Mouse (Mus musculus) kidney, embryonic 16.5 days (tissue): ENCODE data around the gene Ten1. TPM values are rescaled to one million over a fixed set of nuclear protein-coding genes. Genes with fewer than 3 reads are reported as not detected.

ENCODE experiments used
- ATAC-seq: fragments of 200-750 bp; cut with Nextera tagmentation; 2 replicates; pipeline ENCODE4 v1.8.0; 2017; ENCODE audit warnings: moderate TSS enrichment; ENCODE audit not compliant: low FRiP score, low TSS enrichment
- H3K27ac ChIP-seq: fragments of 300-500 bp; sonication (generic); 2 replicates; pipeline ENCODE4 v1.5.1; 2014; ENCODE audit warnings: low read length
- H3K27me3 ChIP-seq: fragments of 300-500 bp; sonication (generic); 2 replicates; pipeline ENCODE4 v1.6.1; 2014; ENCODE audit warnings: low read length, control low read depth, mixed read lengths; ENCODE audit not compliant: insufficient read depth
- H3K36me3 ChIP-seq: fragments of 300-500 bp; sonication (generic); 2 replicates; pipeline ENCODE4 v1.6.1; 2014; ENCODE audit warnings: low read length, control low read depth, mixed read lengths; ENCODE audit not compliant: insufficient read depth
- H3K4me1 ChIP-seq: fragments of 300-500 bp; sonication (generic); 2 replicates; pipeline ENCODE4 v1.6.1; 2014; ENCODE audit warnings: low read length, control low read depth, mixed read lengths; ENCODE audit not compliant: insufficient read depth
- H3K4me2 ChIP-seq: fragments of 300-500 bp; sonication (generic); replicated peaks from 2 replicates; pipeline ENCODE4 v1.6.1; 2014; ENCODE audit warnings: low read depth, low read length
- H3K4me3 ChIP-seq: fragments of 300-500 bp; sonication (generic); 2 replicates; pipeline ENCODE4 v1.5.1; 2014; ENCODE audit warnings: mild to moderate bottlenecking, low read length
- H3K9ac ChIP-seq: fragments of 300-500 bp; sonication (generic); replicated peaks from 2 replicates; pipeline ENCODE4 v1.6.1; 2014; ENCODE audit warnings: low read length
- H3K9me3 ChIP-seq: fragments of 300-500 bp; sonication (generic); 2 replicates; pipeline ENCODE4 v1.6.1; 2016; ENCODE audit warnings: low read length, control low read depth
- WGBS: fragments of 180-500 bp; shearing (Covaris S2); extraction: QIAGEN DNeasy Blood & Tissue Kit; methylation state at CpG from one replicate; pipeline ENCODE4 v1.1.7; 2014; 5-methylcytosine and 5-hydroxymethylcytosine counted together
- polyA plus RNA-seq: library from polyadenylated mRNA; unstranded; fragments of >200 nt; fragmentation: Nextera tagmentation; extraction: Ambion mirVana; gene quantifications from 2 replicates; pipeline ENCODE4 v1.2.1, GENCODE M21; 2015

Ten1 gene
- polyA plus RNA-seq, 1 experiment from 2014 or later = 85.0 TPM

DNA sequence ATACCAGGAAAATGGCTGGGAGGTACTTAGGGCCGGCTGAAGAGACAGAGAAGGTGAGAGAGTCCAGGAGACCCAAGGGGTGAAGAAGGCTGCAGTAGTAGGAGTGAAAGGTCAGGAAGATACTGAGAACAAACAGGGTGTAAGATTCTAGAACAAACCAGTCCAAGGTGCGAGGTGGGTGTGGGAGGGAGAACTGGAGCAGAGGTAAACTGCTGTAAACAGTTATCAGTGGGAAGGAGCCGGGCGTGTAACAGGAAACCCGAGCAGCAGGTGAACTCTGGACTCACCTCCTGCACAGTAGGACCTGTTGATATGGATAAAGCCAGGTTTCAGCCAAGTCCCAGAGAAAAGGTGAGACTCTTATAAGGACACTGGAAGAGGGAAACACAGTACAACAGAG, 12.0 kb downstream of the Ten1 start:
- no peak for ATAC-seq
- no peak overlapping the region for H3K4me2 ChIP-seq
- WGBS = 61% methylated on average over 5 of the region's 5 CpGs

DNA sequence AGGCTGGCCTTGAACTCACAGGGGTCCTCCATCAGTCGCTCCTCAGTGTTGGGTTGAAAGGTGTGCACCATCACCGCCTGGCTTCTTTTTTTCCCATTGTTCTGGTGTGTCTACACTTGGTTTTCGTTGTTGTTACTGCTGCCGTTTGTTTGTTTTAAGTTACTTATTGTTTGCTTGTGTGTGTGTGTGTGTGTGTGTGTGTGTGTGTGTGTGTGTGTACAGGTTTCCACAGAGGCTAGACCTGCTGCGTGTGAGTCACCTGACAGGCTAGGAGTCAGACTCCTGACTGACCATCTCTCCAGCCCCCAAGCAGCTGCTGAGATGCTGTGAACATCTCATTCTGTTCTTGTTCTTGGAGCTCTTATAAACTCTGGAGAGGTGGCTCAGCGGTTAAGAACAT, 14.2 kb downstream of the Ten1 start:
- Histone ChIP-seq H3K4me1 (no peaks in the 10 kb centered on the region; the same call in 1 of the 2 replicates), H3K27me3 (no peaks in the 10 kb centered on the region), H3K36me3 (no peaks in the 10 kb centered on the region), H3K4me2 (no peak overlapping the region), H3K9me3 (no peaks in the 10 kb centered on the region), H3K4me3 (no peak overlapping the region), H3K9ac (no peak overlapping the region), H3K27ac (no peak overlapping the region)
- ATAC-seq = no peak
- 92% methylated on average over 6 of the region's 6 CpGs for WGBS

More for the DNA sequence above, 12.0 kb downstream of the Ten1 start:
- H3K9me3 ChIP-seq = no peaks in the 10 kb centered on the region
- H3K4me1 ChIP-seq = no peaks in the 10 kb centered on the region
- H3K9ac ChIP-seq = no peak overlapping the region
- no peak overlapping the region for H3K4me3 ChIP-seq
- peaks cover 9% of the 10 kb centered on the region for H3K36me3 ChIP-seq
- no peaks in the 10 kb centered on the region for H3K27me3 ChIP-seq
- no peak overlapping the region for H3K27ac ChIP-seq

DNA sequence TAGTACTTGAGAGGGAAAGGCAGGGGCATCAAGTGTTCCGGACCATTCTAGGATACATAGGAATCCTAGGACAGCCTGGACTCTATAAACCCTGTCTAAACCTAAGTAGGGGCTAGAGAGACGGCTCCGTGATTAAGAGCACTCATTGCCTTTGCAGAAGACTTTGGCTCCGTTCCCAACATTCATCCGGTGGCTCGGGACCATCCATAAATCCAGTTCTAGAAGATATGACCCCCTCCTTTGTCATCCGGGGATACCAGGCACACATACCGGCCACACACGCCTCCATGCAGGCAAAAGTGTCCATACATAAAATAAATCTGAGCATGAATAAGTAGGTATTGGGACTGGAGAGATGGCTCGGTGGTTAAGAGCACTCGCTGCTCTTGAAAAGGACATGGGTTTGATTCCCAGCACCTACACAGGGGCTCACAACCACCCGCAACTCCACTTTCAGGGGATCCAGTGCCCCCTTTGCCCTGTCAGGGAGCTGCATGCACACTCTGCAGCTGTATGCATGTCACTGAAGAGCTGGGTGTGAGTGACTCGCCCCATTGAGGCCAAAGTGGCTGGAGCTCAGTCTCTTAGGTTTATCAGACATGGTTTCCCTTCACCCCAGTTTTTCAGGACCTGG, 15.3 kb downstream of the Ten1 start:
- H3K4me2 ChIP-seq = no peak overlapping the region

DNA sequence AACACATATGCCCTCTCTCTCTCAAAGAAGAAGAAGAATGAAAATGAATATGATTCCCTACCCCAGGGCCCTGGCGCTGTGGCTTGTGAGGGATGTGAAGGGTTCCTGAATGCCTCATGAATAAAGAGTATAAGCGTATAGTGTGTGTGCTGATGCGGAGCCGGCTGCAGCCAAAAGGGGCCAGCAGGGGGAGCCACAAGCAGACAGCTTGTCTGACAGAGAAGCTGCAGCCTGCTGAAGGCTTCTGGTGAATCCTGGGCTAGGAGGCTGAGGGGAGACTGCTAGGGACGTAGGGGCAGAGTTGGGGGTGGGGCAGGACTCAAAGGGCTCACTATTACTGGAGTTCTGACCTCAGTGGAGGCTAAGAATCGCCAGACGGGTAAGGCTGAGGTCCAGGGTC, 16.5 kb downstream of the Ten1 start:
- H3K36me3 ChIP-seq = no peaks in the 10 kb centered on the region
- 75% methylated on average over 7 of the region's 7 CpGs for WGBS
- no peaks in the 10 kb centered on the region for H3K9me3 ChIP-seq
- ATAC-seq = no peak
- no peak overlapping the region for H3K4me3 ChIP-seq
- peaks cover 18% of the 10 kb centered on the region for H3K4me1 ChIP-seq
- H3K4me2 ChIP-seq = no peak overlapping the region
- H3K27me3 ChIP-seq = no peaks in the 10 kb centered on the region
- no peak overlapping the region for H3K27ac ChIP-seq
- no peak overlapping the region for H3K9ac ChIP-seq

More for the DNA sequence above, 15.3 kb downstream of the Ten1 start:
- ATAC-seq = no peak
- Histone ChIP-seq H3K27ac (no peak overlapping the region), H3K27me3 (no peaks in the 10 kb centered on the region), H3K9me3 (no peaks in the 10 kb centered on the region), H3K9ac (no peak overlapping the region), H3K4me1 (peaks cover 10% of the 10 kb centered on the region), H3K4me3 (no peak overlapping the region), H3K36me3 (no peaks in the 10 kb centered on the region)
- 77% methylated on average over 13 of the region's 13 CpGs for WGBS

DNA sequence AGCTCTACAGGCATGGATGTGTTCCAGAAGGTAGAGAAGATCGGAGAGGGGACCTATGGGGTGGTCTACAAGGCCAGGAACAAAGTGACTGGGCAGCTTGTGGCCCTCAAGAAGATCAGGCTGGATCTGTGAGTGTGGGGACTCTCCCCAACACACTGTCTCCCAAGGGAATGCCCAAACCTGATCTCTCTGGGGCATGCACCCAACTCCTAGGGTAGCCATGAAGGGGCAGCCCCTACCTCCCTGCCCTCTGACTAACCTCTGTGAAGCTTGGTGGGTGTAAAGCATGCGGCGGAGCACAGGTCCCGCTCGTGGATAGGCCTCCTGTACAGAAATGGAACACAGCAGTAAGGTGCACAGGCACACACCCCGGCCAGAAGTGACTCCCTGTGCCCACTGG, 17.3 kb downstream of the Ten1 start:
- no peak for ATAC-seq
- Histone ChIP-seq H3K27ac (no peak overlapping the region), H3K36me3 (peaks cover under 1% of the 10 kb centered on the region; the same call in 1 of the 2 replicates), H3K4me3 (no peak overlapping the region), H3K9me3 (no peaks in the 10 kb centered on the region), H3K9ac (no peak overlapping the region), H3K4me1 (peaks cover 18% of the 10 kb centered on the region), H3K27me3 (0 out of 2 replicates have a peak, but pooled peaks cover 1% of the 10 kb centered on the region), H3K4me2 (no peak overlapping the region)
- 89% methylated on average over 6 of the region's 6 CpGs for WGBS

DNA sequence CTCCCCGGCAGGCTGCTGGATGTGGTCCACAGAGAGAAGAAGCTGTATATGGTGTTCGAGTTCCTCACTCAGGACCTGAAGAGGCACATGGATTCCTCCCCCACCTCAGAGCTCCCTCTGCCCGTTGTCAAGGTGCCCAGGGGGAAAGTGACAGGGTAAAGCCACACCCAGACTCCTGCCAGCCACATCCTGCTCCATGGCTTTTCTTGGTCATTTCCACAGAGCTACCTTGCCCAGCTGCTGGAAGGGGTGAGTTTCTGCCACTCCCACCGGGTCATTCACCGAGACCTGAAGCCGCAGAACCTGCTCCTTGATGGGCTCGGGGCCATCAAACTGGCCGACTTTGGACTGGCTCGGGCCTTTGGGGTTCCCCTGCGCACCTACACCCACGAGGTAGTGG, 17.9 kb downstream of the Ten1 start:
- peaks cover 2% of the 10 kb centered on the region; the same call in 1 of the 2 replicates for H3K9me3 ChIP-seq
- no peak for ATAC-seq
- H3K27me3 ChIP-seq = 0 out of 2 replicates have a peak, but pooled peaks cover 4% of the 10 kb centered on the region
- H3K4me2 ChIP-seq = no peak overlapping the region
- WGBS = 74% methylated on average over 11 of the region's 11 CpGs
- no peak overlapping the region for H3K9ac ChIP-seq
- H3K27ac ChIP-seq = no peak overlapping the region
- peaks cover 6% of the 10 kb centered on the region; the same call in 1 of the 2 replicates for H3K36me3 ChIP-seq
- peaks cover 18% of the 10 kb centered on the region for H3K4me1 ChIP-seq
- H3K4me3 ChIP-seq = no peak overlapping the region

DNA sequence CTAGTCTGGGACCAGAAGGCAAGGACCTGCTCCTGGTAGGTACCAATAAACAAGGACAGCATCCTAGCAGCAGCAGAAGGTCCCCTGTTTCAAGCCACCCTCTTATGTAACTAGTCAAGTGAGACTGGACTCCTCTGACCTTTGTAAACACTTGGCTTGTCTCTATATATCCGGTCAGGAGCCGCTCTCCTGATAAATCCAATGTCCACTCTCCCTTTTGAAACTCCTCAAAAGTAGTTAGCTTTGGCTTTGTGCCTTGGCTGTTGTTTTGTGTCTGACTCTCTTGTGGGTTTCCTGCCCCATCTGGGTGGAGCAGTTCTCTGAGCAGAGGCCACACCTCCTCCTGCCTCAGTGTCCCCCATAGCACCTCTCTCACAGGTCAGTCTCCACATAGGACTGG, 19.6 kb downstream of the Ten1 start:
- peaks cover 7% of the 10 kb centered on the region; the same call in 1 of the 2 replicates for H3K36me3 ChIP-seq
- H3K9ac ChIP-seq = no peak overlapping the region
- H3K27ac ChIP-seq = peak overlapping the region; percentile 81
- peaks cover 6% of the 10 kb centered on the region; the same call in 1 of the 2 replicates for H3K9me3 ChIP-seq
- peaks cover 11% of the 10 kb centered on the region for H3K27me3 ChIP-seq
- no peak for ATAC-seq
- WGBS = 49% methylated on average over 2 of the region's 2 CpGs
- H3K4me2 ChIP-seq = no peak overlapping the region
- H3K4me1 ChIP-seq = peaks cover 33% of the 10 kb centered on the region
- no peak overlapping the region for H3K4me3 ChIP-seq

DNA sequence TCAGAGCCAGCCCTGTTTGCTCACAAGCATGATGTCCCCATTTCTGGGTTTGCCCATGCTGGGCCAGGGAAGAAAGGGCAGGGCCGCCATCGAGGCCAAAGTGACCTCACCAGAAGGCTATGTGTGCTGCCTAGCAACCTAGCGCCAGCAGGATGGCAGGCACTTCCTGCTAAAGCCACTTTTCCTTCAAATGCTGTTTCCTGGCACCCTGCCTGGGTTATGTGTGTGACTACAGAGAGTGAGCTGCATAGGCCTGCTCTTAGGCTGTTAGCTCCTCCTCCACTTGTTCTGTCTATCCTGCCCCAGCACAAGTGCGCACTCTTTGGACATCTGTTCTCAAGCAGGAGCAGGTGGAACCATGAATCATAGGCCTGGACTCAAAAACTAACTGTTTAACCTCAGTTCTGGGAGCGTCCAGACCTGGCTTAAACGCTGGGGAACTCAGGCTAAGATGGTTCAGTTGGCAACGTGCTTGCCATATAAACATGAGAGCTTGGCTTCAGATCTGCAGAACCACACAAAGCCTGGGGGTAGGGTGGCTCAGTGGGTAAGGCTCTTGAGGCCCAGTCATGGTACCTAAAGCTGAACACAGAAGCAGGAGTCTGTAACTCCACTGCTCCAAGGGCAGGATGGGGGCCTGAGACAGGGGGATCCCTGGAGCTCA, 20.2 kb downstream of the Ten1 start:
- ATAC-seq = peak; percentile 60
- WGBS = 51% methylated on average over 7 of the region's 7 CpGs
- no peak overlapping the region for H3K9ac ChIP-seq
- peaks cover 7% of the 10 kb centered on the region; the same call in 1 of the 2 replicates for H3K36me3 ChIP-seq
- peak overlapping the region; percentile 81 for H3K27ac ChIP-seq
- no peak overlapping the region for H3K4me2 ChIP-seq
- peaks cover 6% of the 10 kb centered on the region; the same call in 1 of the 2 replicates for H3K9me3 ChIP-seq
- peaks cover 34% of the 10 kb centered on the region for H3K4me1 ChIP-seq
- H3K27me3 ChIP-seq = peaks cover 17% of the 10 kb centered on the region
- no peak overlapping the region for H3K4me3 ChIP-seq

DNA sequence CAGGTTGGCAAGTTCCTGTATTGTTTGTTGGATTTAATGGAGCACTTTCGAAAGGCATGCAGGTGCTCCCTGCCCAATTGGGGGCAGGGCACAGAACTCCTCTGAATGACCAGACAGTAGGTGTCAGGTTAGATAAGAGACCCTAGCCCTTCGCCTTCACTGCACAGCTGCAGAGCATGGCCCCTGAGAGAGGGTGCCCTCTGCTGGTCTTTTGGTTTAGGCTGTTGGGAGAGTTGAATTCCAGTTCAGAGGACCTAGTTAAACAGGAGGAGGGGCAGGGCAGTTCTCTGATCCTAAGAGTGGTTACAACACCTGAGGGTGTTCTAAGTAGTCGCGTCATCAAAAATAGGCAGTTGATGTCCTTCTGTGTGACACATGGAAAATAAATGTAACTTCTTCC, 21.2 kb downstream of the Ten1 start:
- no peak overlapping the region for H3K9ac ChIP-seq
- H3K27ac ChIP-seq = no peak overlapping the region
- peaks cover 10% of the 10 kb centered on the region for H3K36me3 ChIP-seq
- H3K9me3 ChIP-seq = peaks cover 6% of the 10 kb centered on the region; the same call in 1 of the 2 replicates
- H3K4me2 ChIP-seq = no peak overlapping the region
- H3K27me3 ChIP-seq = peaks cover 22% of the 10 kb centered on the region
- WGBS = 23% methylated on average over 4 of the region's 4 CpGs
- H3K4me1 ChIP-seq = peaks cover 34% of the 10 kb centered on the region
- H3K4me3 ChIP-seq = no peak overlapping the region
- ATAC-seq = no peak
